Mouse (Mus musculus) urinary bladder, postnatal 4 days (tissue): Measurements from ENCODE around the gene Snapc2.
A peak's percentile ranks its signal among the peaks of the same experiment; 100 is the strongest.

Source experiments
- DNase-seq, 2 experiments: peaks; one replicate each; pipeline ENCODE4 v3.0.0; 2021 to 2022; ENCODE audit warnings: low spot score in 2 of 2

Gene Snapc2

DNA sequence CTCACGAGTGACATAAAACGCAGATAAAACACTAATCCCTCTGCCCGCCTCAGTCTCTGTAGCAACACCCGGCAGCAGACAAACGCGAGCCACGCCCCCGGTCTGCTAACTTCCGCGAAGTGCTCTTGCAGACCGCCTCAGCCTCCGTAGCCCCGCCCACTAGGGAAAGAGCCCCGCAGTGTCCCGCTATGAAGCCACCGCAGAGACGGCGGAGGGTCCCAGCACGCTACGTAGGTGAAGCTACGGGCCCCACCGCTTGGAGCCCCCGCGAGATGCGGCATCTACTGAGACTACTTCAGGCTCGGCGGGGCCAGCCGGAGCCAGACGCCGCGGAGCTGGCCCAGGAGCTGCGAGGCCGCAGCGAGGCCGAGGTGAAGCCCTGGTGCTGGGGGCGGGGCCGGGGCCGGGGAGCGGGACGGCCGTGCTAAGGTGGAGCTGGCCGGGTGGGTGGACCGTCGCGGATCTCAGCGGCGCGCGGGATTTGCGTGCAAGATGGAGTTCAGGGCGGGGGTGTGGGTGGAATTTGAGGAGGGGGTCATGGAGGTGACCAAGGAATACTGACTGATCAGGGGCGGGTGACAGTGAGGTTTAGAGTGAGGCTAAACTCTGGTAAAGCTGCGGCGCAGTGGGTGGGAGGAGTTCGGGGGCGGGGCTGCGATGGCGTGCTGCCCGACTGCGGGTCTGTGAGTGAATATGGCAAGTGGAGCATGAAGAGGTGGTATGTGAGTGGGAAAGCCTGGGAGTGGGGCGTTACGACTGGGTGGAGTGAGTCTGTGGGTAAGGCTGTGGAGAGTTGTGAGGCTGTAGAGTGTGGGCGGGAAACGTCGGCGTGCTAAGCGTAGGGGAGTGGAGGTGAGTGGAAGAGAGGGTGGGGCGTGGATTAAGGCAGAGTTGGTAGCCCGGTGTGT lies at the start of gene Snapc2:
Gene Snapc2, plus strand, starts transcription at position 147 of the 908 bp plus-strand sequence.
- peak; percentile 92 to 97 for DNase-seq

DNA sequence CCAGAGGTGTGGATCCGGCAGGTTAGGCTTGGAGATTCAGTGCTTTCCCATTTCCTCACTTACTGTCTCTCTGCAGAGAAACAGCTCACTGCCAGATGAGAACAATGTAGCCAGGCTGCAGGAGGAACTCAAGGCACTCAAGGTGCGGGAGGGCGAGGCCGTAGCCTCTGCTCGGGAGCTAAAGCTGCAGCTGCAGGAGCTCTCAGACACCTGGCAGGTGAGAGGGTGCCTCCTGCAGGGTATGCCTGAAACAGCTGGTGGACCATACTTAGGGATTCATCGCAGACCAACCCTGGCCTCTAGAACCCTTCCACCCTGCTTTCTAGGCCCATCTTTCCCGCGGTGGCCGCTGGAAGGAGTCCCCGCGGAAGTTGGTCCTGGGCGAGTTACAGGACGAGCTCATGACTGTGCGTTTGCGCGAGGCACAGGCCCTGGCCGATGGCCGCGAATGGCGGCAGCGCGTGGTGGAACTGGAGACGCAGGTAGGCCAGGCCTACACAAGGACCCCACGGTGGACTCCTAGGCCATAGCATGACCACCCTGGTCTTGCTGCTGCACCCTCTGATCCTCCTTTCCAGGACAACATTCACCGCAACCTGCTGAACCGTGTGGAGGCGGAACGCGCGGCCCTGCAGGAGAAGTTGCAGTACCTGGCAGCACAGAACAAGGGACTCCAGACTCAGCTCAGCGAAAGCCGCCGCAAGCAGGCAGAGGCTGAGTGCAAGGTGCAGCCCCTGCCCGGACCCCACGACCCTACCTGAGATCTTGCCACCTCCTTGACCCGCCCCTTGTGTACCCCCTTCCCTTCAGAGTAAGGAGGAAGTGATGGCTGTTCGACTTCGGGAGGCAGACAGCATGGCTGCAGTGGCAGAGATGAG lies 47.4 kb upstream of the Snapc2 start:
- DNase-seq = no peak

DNA sequence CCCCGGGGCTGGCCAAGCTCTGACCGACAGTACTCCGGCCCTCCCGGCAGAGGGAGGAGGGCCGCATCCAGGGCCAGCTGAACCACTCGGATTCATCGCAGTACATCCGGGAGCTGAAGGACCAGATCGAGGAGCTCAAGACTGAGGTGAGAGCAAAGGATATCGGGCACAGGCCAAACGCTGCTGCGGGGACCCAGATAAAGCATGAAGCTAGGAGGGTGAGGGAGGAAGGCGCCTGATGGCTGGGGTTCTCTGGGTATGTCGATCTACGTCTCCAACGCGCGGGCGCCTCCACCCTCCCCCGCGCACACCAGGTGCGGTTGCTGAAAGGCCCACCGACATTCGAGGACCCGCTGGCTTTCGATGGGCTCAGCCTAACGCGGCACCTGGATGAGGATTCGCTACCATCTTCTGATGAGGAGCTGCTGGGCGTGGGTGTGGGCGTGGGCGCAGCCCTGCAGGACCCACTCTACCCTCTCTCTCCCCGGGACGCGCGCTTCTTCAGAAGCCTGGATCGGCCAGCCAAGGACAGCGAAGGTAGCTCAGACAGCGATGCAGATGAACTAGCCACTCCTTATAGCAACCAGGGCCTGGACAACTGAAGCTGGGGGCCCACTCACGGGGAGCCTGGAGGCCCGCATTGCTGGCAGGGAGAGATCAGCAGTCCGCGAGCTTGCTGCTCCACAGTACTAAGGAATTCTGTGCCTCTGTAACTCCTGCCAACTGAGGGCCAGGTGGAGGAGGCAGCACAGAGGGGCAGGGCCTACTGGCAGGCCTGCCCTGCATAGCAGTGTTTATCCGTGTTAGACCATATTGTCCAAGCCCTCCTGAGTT lies 46.5 kb upstream of the Snapc2 start:
- no peak for DNase-seq

DNA sequence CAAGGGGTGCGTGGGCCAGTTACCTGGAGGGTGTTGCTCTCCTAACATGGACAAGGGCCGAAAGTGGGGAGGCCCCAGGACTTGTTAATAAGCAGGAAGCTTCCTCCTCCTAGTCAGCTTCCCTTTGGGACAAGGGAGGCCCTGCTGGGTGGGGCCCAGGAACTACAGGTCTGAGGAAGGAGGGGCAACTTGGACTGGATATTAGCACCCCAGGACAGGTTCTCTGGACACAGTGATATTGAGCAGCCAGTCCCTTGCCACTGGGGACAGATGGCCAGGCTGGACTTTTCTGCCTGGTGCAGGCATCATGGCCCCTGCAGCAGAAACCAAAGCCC lies 45.9 kb upstream of the Snapc2 start:
- no peak for DNase-seq

DNA sequence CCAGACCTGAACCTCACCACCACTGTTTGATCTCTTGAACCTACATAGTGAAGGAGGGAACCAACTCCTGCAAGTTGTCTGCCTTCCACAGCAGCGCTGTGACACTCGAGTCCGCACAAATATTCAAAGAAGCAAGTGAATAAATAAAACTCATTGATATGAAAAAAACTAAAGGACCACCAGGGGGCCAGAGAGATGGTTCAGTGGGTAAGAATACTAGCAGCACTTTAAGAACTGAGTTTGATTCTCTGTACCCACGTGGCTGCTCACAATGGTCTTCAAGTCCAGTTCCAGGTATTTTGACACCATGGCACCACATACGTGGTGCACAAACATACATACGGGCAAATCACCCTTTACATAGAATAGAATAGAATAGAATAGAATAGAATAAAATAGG lies 41.8 kb upstream of the Snapc2 start:
- no peak for DNase-seq

DNA sequence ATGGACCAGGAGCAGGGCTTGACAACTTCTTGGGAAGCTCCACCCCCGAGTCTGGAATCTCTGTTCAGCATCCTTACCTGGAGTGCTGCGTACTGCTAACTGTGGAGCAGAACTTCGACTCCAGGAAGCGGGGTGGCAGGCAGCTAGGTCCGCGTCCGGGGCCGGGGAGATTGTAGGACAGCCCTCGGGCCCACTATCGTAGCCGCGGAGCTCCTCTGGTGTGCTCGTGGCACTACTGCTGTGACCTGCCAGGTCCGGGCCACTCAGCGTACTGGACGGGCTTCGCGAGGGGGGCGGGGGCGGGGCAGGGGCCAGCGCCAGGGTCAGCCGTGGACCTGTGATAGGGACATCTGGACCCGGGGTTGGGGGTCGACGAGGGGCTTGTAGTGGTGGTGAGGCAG lies 40.1 kb upstream of the Snapc2 start:
- no peak for DNase-seq

DNA sequence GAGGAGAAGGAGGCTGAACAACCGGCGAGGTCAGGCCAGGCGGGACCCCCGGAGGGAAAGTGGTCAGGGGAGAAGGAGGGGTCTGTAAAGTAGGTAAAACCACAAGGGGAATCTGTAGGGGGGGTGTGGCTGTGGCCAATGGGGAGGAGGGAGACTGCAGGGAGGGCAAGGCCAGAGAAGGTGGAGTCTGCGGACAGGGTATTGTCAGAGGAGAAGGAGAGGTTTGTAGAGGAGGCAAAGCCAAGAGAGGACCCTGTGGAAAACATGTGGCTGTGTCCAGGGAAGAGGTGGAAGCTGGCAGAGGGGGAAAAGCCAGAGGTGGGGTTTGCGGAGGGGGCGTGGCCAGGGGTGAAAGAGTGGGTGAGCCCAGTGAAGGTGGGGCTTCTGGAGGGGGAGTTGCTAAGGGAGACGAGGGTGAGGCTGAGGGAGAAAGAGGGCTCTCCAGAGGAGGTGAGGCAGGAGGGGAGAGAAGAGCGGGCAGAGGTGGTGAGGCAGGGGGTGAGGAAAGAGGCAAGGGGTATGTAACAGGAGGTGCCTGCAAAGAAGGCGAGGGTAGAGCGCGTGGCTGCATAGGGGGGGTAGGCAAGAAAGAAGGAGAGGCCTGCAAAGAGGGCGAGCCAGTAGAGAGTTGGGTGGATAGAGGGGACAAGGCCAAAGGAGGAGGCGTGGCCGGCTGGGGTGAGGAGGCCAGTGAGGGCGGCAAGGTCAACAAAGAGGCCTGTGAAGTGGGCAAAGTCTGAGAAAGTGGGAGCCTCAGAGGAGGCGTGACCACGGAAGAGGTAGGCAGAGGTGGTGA lies 39.5 kb upstream of the Snapc2 start:
- peak; percentile 59 to 75 for DNase-seq

DNA sequence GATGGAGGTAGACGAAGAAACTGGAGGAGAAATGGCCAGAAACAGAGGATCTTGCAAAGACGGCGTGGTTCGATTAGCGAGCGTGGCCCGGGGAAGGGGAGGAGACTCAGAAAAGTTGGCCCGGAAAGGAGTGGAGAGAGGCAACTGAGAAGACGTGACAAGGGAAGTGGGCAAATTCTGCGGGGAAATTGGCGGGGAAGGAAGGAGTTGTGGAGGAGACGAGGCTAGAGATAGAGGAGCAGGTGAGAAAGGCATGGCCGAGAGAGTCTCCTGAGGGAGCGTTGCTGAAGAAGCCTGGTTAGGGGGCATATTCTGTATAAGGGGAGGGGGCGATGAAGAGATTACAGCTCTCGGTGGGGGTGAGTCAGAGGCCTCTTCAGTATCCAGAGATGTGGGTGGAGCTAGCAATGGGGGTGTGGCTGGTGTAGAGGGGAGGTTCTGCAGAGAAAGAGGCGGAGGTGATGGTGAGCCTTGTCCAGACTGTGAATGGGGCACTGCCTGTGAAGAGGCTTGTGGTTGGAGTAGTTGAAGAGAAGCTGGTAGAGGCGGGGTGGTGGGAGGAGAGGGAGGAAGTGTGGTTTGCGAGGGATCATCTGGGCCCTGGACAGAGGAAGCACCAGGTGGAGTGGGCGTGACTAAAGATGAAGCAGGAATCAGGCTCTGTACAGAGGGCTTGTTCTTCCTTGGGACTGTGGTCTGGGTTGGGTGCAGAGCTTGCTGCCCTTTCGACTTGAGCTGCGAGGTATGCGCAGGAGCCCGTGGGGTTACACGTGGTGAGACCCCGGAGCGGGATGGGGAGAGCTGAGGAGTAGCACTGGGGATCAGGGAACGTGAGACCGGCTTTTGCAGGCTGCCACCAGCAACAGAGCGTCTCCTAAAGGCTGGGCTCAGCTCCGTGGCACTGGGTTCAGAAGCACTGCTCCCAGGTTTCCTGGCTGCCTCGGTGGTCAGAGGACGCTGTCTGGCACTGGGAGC lies 38.6 kb upstream of the Snapc2 start:
- peak; percentile 54 to 65 for DNase-seq

DNA sequence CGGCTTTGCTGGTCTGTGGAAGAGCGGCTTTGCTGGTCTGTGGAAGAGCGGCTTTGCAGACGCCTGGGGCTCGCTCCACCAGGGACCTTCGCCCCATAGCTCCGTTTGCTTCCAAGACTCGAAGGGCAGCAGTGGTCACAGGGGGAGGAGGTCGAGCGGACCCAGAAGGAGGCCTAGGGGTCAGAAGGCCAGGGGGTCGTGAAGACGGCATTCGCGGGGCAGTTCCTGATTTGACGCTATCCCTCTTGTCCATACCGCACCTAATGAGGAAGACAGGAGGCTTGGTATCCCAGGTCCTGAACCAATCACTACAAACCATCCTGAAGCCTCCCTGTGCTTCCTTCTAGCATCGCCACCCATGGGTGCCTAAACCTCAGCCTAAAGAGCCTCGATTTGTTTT lies 36.6 kb upstream of the Snapc2 start:
- DNase-seq = no peak

DNA sequence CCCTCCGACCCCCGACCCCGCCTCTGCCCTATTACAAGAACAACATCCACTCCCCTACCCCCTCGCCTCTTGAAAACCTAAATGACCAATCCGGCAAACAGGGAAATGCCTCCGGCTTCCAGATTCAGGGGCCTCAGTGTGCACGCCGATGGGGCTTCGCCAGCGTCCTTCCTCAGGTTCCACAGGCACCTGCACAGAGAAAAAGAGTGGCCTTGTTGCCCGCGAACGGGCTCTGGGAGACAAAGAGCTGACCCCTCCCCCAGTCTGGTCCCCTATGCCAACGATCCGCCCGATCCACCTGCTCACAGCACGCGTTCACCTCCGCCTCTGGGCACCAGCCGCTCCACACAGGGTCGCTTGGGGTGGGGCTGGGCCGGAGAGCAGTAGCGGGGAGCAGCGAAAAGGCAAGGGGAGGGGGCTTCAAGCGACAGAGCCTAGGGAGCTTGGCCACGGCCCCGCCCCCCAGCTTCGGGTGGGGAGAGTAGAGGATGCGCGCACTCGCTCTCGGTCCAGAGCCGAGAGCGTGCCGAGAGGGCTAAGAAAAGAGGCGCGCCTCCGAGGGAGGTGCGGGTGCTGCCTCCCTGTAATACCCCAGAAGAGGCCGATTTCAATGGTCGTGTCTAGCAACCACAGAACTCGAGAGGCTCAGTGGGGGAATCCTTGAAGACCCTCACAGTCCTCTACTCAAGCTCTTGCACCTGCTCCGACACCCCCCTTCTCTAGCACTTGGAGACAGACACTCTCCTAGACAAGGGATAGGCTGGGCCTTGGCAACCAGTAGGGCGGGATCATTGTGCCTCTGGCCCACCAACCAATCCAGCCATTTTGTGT lies 35.9 kb upstream of the Snapc2 start, which contains the start of gene Prr36:
Gene Prr36, minus strand, starts transcription at position 669 of the 831 bp plus-strand sequence.
- no peak for DNase-seq

DNA sequence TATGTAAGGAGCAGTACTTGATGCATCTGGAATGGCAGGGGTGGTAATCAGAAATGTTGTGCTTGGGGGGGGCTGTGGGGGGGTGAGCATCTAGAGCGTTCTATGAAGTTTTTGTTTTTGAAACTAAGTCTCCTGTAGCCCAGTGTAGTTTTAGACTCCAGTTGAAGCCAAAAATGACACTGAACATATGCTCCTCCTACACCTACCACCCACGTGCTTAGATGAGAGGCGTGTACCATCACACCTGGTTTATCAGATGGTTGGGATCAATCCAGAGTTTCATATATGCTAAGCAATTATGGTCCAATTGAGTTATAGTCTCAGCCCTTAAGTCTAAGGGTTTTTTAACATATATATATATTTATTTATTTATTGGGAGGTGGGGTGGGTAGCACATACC lies 33.3 kb upstream of the Snapc2 start:
- DNase-seq = no peak

DNA sequence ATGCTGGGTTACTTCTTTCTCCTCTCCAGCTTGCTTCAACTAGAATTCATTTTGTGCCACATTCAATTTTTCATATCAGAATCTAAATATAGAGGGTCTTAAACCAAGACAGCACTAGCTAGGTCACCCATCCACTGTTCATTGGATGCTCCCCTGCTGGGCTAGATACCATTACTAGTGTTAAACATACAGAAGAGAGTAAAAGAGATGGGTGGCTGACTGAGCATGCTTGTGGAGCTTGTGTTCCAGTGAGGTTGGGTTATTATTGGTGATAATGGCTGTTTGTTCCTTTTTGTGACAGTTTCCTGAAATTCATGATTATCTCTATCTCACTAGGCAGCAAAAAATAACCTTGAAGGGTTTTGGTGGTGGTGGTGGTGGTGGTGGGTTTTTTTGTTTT lies 30.8 kb upstream of the Snapc2 start:
- no peak for DNase-seq

DNA sequence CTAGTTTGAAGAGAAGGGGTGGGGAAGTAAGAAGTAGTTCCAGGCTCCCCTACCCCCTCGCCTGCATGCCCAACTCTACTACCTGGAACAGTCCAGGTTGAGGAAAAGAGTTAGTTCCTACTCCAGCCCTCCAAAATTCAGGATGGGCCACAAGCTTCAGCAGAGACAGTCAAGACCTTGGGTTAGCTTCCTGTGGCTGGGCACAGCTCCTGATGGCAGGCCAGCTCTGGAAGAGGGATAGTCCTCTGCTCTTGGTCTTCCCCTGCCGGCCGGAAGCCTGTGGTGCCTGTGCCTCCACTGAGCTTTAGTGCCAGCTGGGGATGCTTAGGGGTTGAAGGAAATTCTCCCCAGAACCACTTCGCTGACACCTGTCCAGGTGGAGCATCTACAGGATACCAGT lies 26.6 kb upstream of the Snapc2 start:
- no peak for DNase-seq

DNA sequence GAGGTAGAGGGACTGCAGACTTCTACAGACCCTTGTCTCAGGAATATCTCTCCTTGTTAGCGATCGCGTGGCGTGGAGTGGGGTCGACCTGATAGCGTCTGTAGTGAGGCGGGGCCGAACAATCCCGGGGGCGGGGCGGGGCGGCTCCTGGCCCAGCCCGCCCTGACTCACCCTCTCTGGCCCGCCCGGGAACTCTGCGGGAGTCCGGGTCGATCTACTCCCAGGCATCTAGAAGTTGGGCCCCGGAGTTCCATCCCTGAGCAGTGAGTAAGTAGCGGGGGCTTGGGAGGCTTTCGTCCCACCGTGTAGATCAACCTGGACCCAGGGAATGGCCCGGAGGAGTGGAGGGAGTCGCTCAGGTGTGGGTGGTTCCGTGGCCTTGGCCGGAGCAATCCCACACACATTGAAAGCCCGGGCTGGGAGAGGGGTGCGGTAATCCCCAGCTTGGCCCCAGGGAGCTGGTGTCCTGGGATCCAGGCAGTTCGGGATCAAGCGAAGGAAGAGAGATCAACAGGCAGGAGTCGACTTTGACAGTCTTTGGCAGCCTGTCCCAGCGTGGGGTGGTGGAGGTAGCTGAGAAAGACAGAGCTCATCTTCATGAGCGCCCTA lies 26.0 kb upstream of the Snapc2 start, which contains the start of gene Lrrc8e:
Gene Lrrc8e, plus strand, starts transcription at position 89 of the 609 bp plus-strand sequence.
- DNase-seq = no peak

DNA sequence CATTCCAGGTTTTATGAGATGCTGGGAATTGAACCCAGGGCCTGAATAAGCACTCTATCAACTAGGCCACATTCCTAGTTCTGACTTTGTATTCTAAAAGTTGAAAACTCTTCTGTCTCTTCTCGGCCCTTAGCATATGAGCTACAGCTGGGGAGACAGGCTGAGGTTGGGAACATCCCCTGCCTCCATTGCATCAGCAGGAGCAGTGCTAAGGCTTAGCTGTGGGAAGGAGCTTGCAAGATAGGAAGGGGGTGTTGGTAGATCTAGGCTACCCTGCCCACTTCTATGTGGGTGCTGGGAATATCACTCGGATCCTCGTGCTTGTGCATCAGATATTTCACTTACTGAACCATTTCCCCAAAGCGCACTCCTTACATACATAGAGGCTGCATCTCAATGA lies 25.0 kb upstream of the Snapc2 start:
- DNase-seq = no peak

DNA sequence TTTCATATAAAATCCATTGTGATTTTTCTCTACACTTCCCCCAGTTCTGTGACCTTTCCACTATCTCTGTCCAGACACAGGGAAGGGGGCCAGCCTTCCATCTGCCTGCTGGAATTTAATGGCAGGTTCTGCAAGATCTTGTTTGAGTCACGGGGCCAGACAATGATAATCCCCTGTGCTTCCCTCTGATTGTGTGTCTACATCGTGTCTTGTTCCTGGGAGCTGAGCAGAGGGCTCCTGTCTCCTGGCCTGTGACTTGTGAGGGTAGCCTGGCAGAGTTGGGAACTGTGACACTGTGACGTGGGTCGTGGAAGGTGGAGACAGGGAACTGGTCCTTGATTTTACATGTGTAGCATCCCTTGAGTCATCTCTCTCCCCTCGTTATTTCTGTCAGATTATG lies 23.1 kb upstream of the Snapc2 start:
- DNase-seq = no peak

DNA sequence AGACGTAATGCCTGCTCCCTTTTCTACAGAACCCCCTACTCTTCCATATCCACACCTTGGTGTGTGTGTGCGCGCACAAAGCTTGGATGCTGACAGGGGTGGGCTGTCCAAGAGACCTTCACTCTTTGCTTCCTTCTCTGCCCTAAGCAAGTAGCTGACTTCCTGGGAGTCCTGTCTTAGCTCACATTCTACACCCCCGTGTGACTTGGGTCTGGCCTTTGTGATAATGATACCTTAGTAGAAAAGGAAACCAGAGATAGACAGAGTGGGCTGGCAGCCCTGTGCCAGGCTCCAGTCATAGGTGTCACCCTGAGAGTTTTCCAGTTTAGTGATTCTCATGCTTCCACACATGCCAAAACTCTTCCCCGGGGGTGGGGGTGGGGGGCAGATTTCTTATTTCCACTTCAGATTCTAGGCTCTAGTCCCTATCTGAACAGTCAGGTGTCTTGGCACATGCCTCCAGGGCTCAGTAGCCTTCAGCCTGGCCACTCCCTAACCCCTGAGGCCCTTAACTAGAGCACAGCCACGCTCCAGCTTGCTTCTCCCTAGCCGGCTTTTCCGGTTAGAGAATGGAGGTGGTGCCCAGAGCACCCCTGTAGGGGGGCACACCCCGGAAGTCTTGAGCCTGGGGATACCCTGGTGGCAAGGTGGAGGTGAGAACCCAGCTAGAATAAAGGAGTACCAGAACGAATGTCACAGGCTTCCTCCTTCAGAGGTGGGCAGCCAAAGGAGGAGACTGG lies 22.1 kb upstream of the Snapc2 start:
- no peak for DNase-seq
